Mouse (Mus musculus) 416B (cell line): ENCODE data around the gene 1500015O10Rik.

Experiments used
- DNase-seq: peaks from one replicate; pipeline ENCODE4 v3.0.0; 2011; ENCODE audit warnings: low read depth

1500015O10Rik gene

GRCm38 (mm10) chr1:43774126-43774525, 43.7 kb downstream of the 1500015O10Rik start:
- DNase-seq = no peak

- DNase-seq = no peak
Observed at GRCm38 (mm10) chr1:43776106-43776505, 45.7 kb downstream of the 1500015O10Rik start.

GRCm38 (mm10) chr1:43781195-43781594, 50.8 kb downstream of the 1500015O10Rik start:
- no peak for DNase-seq

GRCm38 (mm10) chr1:43781672-43782071, 51.3 kb downstream of the 1500015O10Rik start:
- DNase-seq = no peak

- no peak for DNase-seq
Observed at GRCm38 (mm10) chr1:43782680-43783079, 52.3 kb downstream of the 1500015O10Rik start.

GRCm38 (mm10) chr1:43783186-43783585, 52.8 kb downstream of the 1500015O10Rik start:
- DNase-seq = no peak

- DNase-seq = peak; percentile 18
Observed at GRCm38 (mm10) chr1:43785316-43785715, 54.9 kb downstream of the 1500015O10Rik start.

- no peak for DNase-seq
Observed at GRCm38 (mm10) chr1:43786711-43787110, 56.3 kb downstream of the 1500015O10Rik start.

- no peak for DNase-seq
Observed at GRCm38 (mm10) chr1:43789765-43790164, 59.4 kb downstream of the 1500015O10Rik start.
